Mouse (Mus musculus): ENCODE measurements around the gene Psmc3ip. TPM values are rescaled to one million over a fixed set of nuclear protein-coding genes. Genes with fewer than 3 reads are reported as not detected.

Gene Psmc3ip
- polyA plus RNA-seq, 1 experiment from 2014 or later: 10.6 TPM

DNA sequence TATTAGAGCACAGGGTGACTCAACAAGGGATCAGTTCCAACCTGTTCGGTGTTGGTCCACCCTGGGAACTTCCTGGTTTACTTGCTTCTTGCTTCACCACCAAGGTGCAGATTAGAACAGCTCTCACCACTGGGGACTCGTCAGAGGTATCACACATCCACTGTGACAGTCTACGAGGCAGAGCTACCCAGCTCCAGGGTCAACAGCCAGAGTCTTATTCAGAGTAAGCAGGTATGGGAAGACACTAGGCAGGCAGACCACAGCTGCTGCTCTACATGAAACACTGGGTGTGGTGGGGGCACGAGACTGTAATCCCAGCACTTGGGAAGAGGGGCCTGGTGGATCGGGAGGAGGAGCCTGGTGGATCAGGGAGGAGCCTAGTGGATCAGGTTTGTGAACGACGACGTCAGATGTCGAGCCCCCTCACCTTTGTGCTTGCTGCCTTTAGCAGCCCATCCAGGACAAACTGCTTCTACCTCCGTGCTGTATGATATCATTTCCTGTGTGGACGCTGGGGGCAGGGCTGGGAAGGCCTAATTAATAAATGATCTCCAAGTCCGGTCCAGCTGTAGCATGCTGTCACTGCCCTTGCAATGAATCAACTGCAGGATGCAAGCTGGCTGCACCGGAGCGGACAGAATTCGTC is 43.4 kb upstream of the Psmc3ip start:
- ATAC-seq (ENCODE audit: low FRiP score, low TSS enrichment) (peak; percentile 92), DNase-seq (ENCODE audit: low spot score) (peak; percentile 64)
- H3K9ac ChIP-seq (ENCODE audit: low read length): no peak overlapping the region
- peak overlapping the region; percentile 35 for H3K4me2 ChIP-seq (replicated peaks; ENCODE audit: low read depth)
- no peaks in the 10 kb centered on the region for H3K27me3 ChIP-seq (ENCODE audit: control insufficient read depth, insufficient read depth, low read length)
- no peak overlapping the region for H3K4me3 ChIP-seq (ENCODE audit: low read depth, low read length)
- H3K36me3 ChIP-seq (ENCODE audit: control insufficient read depth, insufficient read depth, low read length): no peaks in the 10 kb centered on the region
- peak overlapping the region; percentile 91 for H3K27ac ChIP-seq (replicated peaks)
- TF ChIP-seq CTCF (IDR thresholded peaks at IDR 0.05; ENCODE audit: low read depth) (0 out of 2 replicates have a peak, but pooled peaks have one; percentile 1), EP300 (optimal IDR thresholded peaks at IDR 0.05) (no peak)
- no peaks in the 10 kb centered on the region for H3K9me3 ChIP-seq (ENCODE audit: control insufficient read depth, low read length)
- 13% methylated on average over 15 of the region's 15 CpGs for WGBS
- no peaks in the 10 kb centered on the region for H3K4me1 ChIP-seq (replicated peaks; ENCODE audit: control insufficient read depth, insufficient read depth)

DNA sequence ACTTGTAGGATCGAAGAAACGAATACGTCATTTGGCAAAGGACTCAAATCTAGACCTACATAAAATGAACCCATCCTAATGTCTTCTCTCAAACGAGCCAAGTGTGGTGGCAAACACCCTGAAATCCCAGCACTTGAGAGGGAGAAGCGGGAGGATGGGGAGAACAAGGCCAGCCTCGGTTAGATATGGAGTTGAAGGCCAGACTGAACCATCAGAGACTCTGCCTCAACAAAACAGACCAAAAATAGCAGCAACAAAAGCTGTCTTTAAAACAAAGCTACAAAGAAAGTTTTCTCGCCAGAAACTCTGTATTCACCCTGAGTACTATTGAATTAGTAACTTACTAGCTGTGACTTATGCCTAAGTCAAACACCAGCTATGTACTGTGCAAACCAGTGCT is 41.8 kb upstream of the Psmc3ip start:
- Histone ChIP-seq H3K36me3 (ENCODE audit: control insufficient read depth, insufficient read depth, low read length) (no peaks in the 10 kb centered on the region), H3K9ac (ENCODE audit: low read length) (no peak overlapping the region), H3K27me3 (ENCODE audit: control insufficient read depth, insufficient read depth, low read length) (no peaks in the 10 kb centered on the region), H3K4me1 (replicated peaks; ENCODE audit: control insufficient read depth, insufficient read depth) (no peaks in the 10 kb centered on the region), H3K4me3 (ENCODE audit: low read depth, low read length) (no peak overlapping the region), H3K4me2 (replicated peaks; ENCODE audit: low read depth) (no peak overlapping the region), H3K27ac (replicated peaks) (peak overlapping the region; percentile 14; the same call in 1 of the 2 replicates), H3K9me3 (ENCODE audit: control insufficient read depth, low read length) (no peaks in the 10 kb centered on the region)
- ATAC-seq (ENCODE audit: low FRiP score, low TSS enrichment) (no peak), DNase-seq (ENCODE audit: low spot score) (no peak)
- no peak for TF ChIP-seq EP300 (optimal IDR thresholded peaks at IDR 0.05)
- no peak for TF ChIP-seq CTCF (IDR thresholded peaks at IDR 0.05; ENCODE audit: low read depth)
- WGBS: 64% methylated on average over 7 of the region's 7 CpGs

- DNase-seq (ENCODE audit: low spot score) (no peak), ATAC-seq (ENCODE audit: low FRiP score, low TSS enrichment) (no peak)
- no peak overlapping the region for H3K4me2 ChIP-seq (replicated peaks; ENCODE audit: low read depth)
- no peak overlapping the region for H3K9ac ChIP-seq (ENCODE audit: low read length)
- no peaks in the 10 kb centered on the region for H3K27me3 ChIP-seq (ENCODE audit: control insufficient read depth, insufficient read depth, low read length)
- WGBS: 66% methylated on average over 13 of the region's 13 CpGs
- H3K36me3 ChIP-seq (ENCODE audit: control insufficient read depth, insufficient read depth, low read length): no peaks in the 10 kb centered on the region
- H3K4me3 ChIP-seq (ENCODE audit: low read depth, low read length): no peak overlapping the region
- TF ChIP-seq EP300 (optimal IDR thresholded peaks at IDR 0.05): no peak
- no peak for TF ChIP-seq CTCF (IDR thresholded peaks at IDR 0.05; ENCODE audit: low read depth)
- no peaks in the 10 kb centered on the region for H3K9me3 ChIP-seq (ENCODE audit: control insufficient read depth, low read length)
- no peak overlapping the region for H3K27ac ChIP-seq (replicated peaks)
- peaks cover 3% of the 10 kb centered on the region; the same call in 1 of the 2 replicates for H3K4me1 ChIP-seq (replicated peaks; ENCODE audit: control insufficient read depth, insufficient read depth)
Observed at GRCm38 (mm10) chr11:101134217-101134865, 39.1 kb upstream of the Psmc3ip start.

GRCm38 (mm10) chr11:101133037-101133436 is 37.8 kb upstream of the Psmc3ip start:
- H3K9me3 ChIP-seq (ENCODE audit: control insufficient read depth, low read length): no peaks in the 10 kb centered on the region
- WGBS: 53% methylated on average over 12 of the region's 12 CpGs
- DNase-seq (ENCODE audit: low spot score): no peak
- H3K27me3 ChIP-seq (ENCODE audit: control insufficient read depth, insufficient read depth, low read length): no peaks in the 10 kb centered on the region
- H3K9ac ChIP-seq (ENCODE audit: low read length): no peak overlapping the region
- H3K27ac ChIP-seq (replicated peaks): no peak overlapping the region
- no peak overlapping the region for H3K4me2 ChIP-seq (replicated peaks; ENCODE audit: low read depth)
- H3K4me3 ChIP-seq (ENCODE audit: low read depth, low read length): no peak overlapping the region
- peaks cover 3% of the 10 kb centered on the region; the same call in 1 of the 2 replicates for H3K4me1 ChIP-seq (replicated peaks; ENCODE audit: control insufficient read depth, insufficient read depth)
- TF ChIP-seq EP300 (optimal IDR thresholded peaks at IDR 0.05): no peak
- TF ChIP-seq CTCF (IDR thresholded peaks at IDR 0.05; ENCODE audit: low read depth): no peak
- no peak for ATAC-seq (ENCODE audit: low FRiP score, low TSS enrichment)
- H3K36me3 ChIP-seq (ENCODE audit: control insufficient read depth, insufficient read depth, low read length): no peaks in the 10 kb centered on the region

DNA sequence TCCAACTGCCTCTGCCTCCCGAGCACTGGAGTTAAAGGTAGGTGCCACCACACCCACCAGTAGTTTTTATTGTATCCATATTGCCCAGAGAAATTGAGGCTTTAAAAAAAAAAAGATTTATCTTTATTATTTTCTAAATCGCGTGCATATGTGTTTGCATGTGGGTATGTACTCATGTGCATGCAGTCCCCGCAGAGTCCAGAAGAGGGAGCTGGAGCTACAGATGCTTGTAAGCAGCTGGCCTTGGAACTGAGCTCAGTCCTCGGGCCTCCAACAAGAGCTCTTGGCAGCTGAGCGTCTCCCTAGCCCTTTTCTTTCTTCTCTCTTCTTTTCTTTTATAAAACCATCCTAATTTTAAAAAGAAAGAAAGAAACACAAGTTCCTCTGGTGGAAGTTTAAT is 36.5 kb upstream of the Psmc3ip start:
- H3K9ac ChIP-seq (ENCODE audit: low read length): no peak overlapping the region
- 92% methylated on average over 6 of the region's 6 CpGs for WGBS
- peaks cover under 1% of the 10 kb centered on the region; the same call in 1 of the 2 replicates for H3K36me3 ChIP-seq (ENCODE audit: control insufficient read depth, insufficient read depth, low read length)
- no peak overlapping the region for H3K4me3 ChIP-seq (ENCODE audit: low read depth, low read length)
- H3K9me3 ChIP-seq (ENCODE audit: control insufficient read depth, low read length): no peaks in the 10 kb centered on the region
- TF ChIP-seq CTCF (IDR thresholded peaks at IDR 0.05; ENCODE audit: low read depth): peak; percentile 66
- no peak for TF ChIP-seq EP300 (optimal IDR thresholded peaks at IDR 0.05)
- no peak overlapping the region for H3K27ac ChIP-seq (replicated peaks)
- H3K4me2 ChIP-seq (replicated peaks; ENCODE audit: low read depth): no peak overlapping the region
- DNase-seq (ENCODE audit: low spot score): peak; percentile 56
- H3K27me3 ChIP-seq (ENCODE audit: control insufficient read depth, insufficient read depth, low read length): no peaks in the 10 kb centered on the region
- no peak for ATAC-seq (ENCODE audit: low FRiP score, low TSS enrichment)
- H3K4me1 ChIP-seq (replicated peaks; ENCODE audit: control insufficient read depth, insufficient read depth): peaks cover 3% of the 10 kb centered on the region; the same call in 1 of the 2 replicates

- ATAC-seq (ENCODE audit: low FRiP score, low TSS enrichment) (no peak), DNase-seq (ENCODE audit: low spot score) (no peak)
- H3K4me1 ChIP-seq (replicated peaks; ENCODE audit: control insufficient read depth, insufficient read depth): peaks cover 3% of the 10 kb centered on the region; the same call in 1 of the 2 replicates
- WGBS: 66% methylated on average over 2 of the region's 2 CpGs
- H3K36me3 ChIP-seq (ENCODE audit: control insufficient read depth, insufficient read depth, low read length): peaks cover 3% of the 10 kb centered on the region; the same call in 1 of the 2 replicates
- H3K4me3 ChIP-seq (ENCODE audit: low read depth, low read length): no peak overlapping the region
- no peak for TF ChIP-seq EP300 (optimal IDR thresholded peaks at IDR 0.05)
- TF ChIP-seq CTCF (IDR thresholded peaks at IDR 0.05; ENCODE audit: low read depth): no peak
- H3K9me3 ChIP-seq (ENCODE audit: control insufficient read depth, low read length): no peaks in the 10 kb centered on the region
- no peak overlapping the region for H3K9ac ChIP-seq (ENCODE audit: low read length)
- no peak overlapping the region for H3K4me2 ChIP-seq (replicated peaks; ENCODE audit: low read depth)
- H3K27me3 ChIP-seq (ENCODE audit: control insufficient read depth, insufficient read depth, low read length): no peaks in the 10 kb centered on the region
- H3K27ac ChIP-seq (replicated peaks): no peak overlapping the region
Observed at GRCm38 (mm10) chr11:101131187-101131586, 36.0 kb upstream of the Psmc3ip start.

All from stomach, postnatal 0 days (tissue).